Mouse (Mus musculus) spleen, adult 2 months (tissue): ENCODE results near the gene Mical2. TPM values are rescaled to one million over a fixed set of nuclear protein-coding genes. Genes with fewer than 3 reads are reported as not detected.

Source experiments
- DNase-seq, 2 experiments: peaks; one replicate each; pipeline versions ENCODE4 v3.0.0 to v3.0.0-alpha.2; 2012 to 2021; ENCODE audit warnings: low spot score in 2 of 2, low read depth in 1 of 2
- H3K27ac ChIP-seq: fragments of 200-500 bp; 2 replicates; pipeline ENCODE4 v1.5.1; 2012; ENCODE audit warnings: low read length, inconsistent platforms; ENCODE audit not compliant: insufficient read depth
- H3K27me3 ChIP-seq: fragments of 200-500 bp; 2 replicates; pipeline ENCODE4 v1.6.1; 2012; ENCODE audit warnings: mild to moderate bottlenecking, moderate library complexity, low read length, inconsistent platforms; ENCODE audit not compliant: control insufficient read depth, insufficient read depth
- H3K36me3 ChIP-seq: fragments of 200-500 bp; 2 replicates; pipeline ENCODE4 v1.6.1; 2012; ENCODE audit warnings: mild to moderate bottlenecking, low read length, inconsistent platforms; ENCODE audit not compliant: control insufficient read depth, insufficient read depth
- H3K4me1 ChIP-seq: fragments of 200-500 bp; 2 replicates; pipeline ENCODE4 v1.6.1; 2011; ENCODE audit warnings: inconsistent platforms; ENCODE audit not compliant: control insufficient read depth, insufficient read depth, insufficient read length
- H3K4me3 ChIP-seq: fragments of 200-500 bp; 2 replicates; pipeline ENCODE4 v1.5.1; 2011; ENCODE audit warnings: mild to moderate bottlenecking, inconsistent platforms; ENCODE audit not compliant: insufficient read depth, insufficient read length; ENCODE audit errors: extremely low read depth
- CTCF ChIP-seq: fragments of 200-500 bp; IDR thresholded peaks from 2 replicates; pipeline ENCODE4 v1.5.1; 2011; ENCODE audit warnings: mild to moderate bottlenecking, inconsistent platforms; ENCODE audit not compliant: insufficient read depth, insufficient read length, insufficient replicate concordance; ENCODE audit errors: extremely low read depth
- POLR2A ChIP-seq: fragments of 200-500 bp; IDR thresholded peaks from 2 replicates; pipeline ENCODE4 v1.6.1; 2011; ENCODE audit warnings: low read depth, low read length, inconsistent platforms
- WGBS: fragments of 180-500 bp; shearing (Covaris S2); methylation state at CpG from one replicate; pipeline ENCODE4 v1.1.7; 2018; 5-methylcytosine and 5-hydroxymethylcytosine counted together
- polyA plus RNA-seq: library from polyadenylated mRNA; depleted of rRNA; stranded (reverse); fragments of >200 nt; gene quantifications from 2 replicates; pipeline ENCODE4 v1.2.3, GENCODE M21; 2012

The Mical2 gene
- polyA plus RNA-seq, 1 experiment: 3.1 TPM

DNA sequence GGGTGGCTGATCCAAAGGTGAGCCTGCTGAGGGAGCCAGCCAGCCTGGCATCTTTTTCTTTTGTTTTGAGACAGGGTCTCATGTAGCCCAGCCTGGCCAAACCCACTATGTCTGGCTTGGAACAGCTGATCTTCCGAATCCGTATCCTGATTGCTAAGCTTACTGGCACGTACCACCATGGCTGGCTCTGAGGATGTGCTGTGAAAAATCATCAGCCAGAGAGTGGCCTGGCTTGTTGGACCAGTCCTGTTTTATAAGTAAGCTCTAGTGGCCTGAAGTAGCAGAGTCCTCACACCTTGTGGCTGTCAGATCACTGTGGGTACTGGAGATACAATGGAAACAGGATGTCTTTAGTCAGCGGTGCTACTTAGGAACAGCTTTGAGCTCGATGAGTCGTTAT lies 47.8 kb downstream of the Mical2 start:
- Histone ChIP-seq H3K4me3 (no peak overlapping the region), H3K36me3 (no peaks in the 10 kb centered on the region), H3K4me1 (no peaks in the 10 kb centered on the region), H3K27ac (no peak overlapping the region), H3K27me3 (no peaks in the 10 kb centered on the region)
- DNase-seq: no peak
- WGBS: 90% methylated on average over 6 of the region's 6 CpGs
- TF ChIP-seq POLR2A (no peak), CTCF (no peak)

DNA sequence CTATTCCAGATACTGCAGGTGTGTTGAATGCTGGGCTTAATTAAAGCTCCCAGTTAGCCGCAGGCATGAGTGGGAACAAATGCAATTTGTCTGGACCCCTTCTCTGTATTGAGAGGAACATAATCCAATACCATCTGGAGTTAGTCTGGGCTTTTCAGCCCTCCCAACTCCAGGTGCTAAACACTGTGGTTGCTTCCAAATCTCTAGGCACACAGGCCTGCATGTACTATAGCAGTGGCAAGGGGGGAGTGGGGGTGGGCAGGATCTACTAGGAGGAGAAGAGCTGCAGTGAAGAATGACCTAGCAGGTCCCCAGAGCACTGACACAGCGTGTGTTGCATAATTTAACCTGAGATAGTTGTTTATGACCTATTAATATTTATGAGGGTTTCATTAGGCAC lies 49.0 kb downstream of the Mical2 start:
- H3K27ac ChIP-seq: no peak overlapping the region
- H3K27me3 ChIP-seq: no peaks in the 10 kb centered on the region
- no peaks in the 10 kb centered on the region for H3K36me3 ChIP-seq
- DNase-seq: no peak
- H3K4me1 ChIP-seq: no peaks in the 10 kb centered on the region
- no peak overlapping the region for H3K4me3 ChIP-seq
- TF ChIP-seq CTCF (no peak), POLR2A (no peak)
- WGBS: 90% methylated on average over 2 of the region's 2 CpGs

- Histone ChIP-seq H3K27ac (no peak overlapping the region), H3K27me3 (no peaks in the 10 kb centered on the region), H3K4me1 (no peaks in the 10 kb centered on the region), H3K4me3 (no peak overlapping the region), H3K36me3 (no peaks in the 10 kb centered on the region)
- no peak for DNase-seq
- 68% methylated on average over 3 of the region's 3 CpGs for WGBS
- TF ChIP-seq CTCF (no peak), POLR2A (no peak)
Measured at GRCm38 (mm10) chr7:112275093-112275492, 49.4 kb downstream of the Mical2 start.

- no peak for DNase-seq
- WGBS: 76% methylated on average over 2 of the region's 2 CpGs
- TF ChIP-seq POLR2A (no peak), CTCF (no peak)
- Histone ChIP-seq H3K27me3 (no peaks in the 10 kb centered on the region), H3K27ac (no peak overlapping the region), H3K4me1 (no peaks in the 10 kb centered on the region), H3K36me3 (no peaks in the 10 kb centered on the region), H3K4me3 (no peak overlapping the region)
Measured at GRCm38 (mm10) chr7:112275883-112276282, 50.2 kb downstream of the Mical2 start.

DNA sequence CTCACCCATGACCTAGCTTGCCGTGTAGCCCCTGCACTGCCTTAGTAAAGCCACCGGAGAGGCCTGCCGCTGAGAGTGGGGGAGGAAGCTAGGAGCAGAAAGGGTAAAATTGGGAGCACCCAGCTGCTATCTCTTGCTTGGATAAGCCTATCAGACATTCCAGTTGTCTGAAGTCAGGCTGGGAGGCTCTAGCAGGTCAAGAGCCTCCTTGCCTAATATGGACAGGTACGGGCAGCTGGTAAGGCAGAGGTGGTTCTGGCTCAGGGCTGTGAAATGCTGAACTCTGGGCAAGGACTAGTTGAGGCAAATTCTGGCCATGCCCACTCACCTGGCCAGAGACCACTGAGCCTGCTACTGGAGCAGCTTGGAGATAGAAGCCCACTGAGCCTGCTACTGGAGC lies 51.2 kb downstream of the Mical2 start:
- H3K4me3 ChIP-seq: no peak overlapping the region
- TF ChIP-seq POLR2A (no peak), CTCF (no peak)
- H3K27me3 ChIP-seq: no peaks in the 10 kb centered on the region
- H3K27ac ChIP-seq: no peak overlapping the region
- WGBS: 94% methylated on average over 4 of the region's 4 CpGs
- H3K36me3 ChIP-seq: no peaks in the 10 kb centered on the region
- DNase-seq: no peak
- H3K4me1 ChIP-seq: no peaks in the 10 kb centered on the region

DNA sequence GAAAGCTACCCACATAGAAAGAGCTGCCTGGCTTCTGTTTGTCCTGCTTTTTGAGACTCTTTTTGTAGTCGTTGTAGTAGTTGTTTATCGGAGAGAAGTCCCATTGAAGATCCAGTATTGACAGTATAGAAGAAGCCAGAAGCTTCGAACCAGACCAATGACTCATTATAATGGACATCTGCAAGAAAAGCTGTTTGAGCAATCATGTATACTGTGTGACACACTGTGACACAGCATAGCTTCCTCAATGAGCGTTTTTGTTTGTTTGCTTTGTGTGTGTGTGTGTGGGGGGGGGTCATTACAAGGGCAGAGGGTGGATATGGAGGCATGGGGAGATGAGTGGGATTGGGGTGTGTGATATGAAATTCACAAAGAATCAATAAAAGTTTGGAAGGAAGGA lies 53.0 kb downstream of the Mical2 start:
- no peak overlapping the region for H3K27ac ChIP-seq
- no peak for DNase-seq
- no peaks in the 10 kb centered on the region for H3K4me1 ChIP-seq
- TF ChIP-seq CTCF: no peak
- TF ChIP-seq POLR2A: no peak
- no peaks in the 10 kb centered on the region for H3K27me3 ChIP-seq
- WGBS: 73% methylated on average over 4 of the region's 4 CpGs
- H3K4me3 ChIP-seq: no peak overlapping the region
- H3K36me3 ChIP-seq: no peaks in the 10 kb centered on the region

GRCm38 (mm10) chr7:112280474-112280873 lies 54.8 kb downstream of the Mical2 start:
- Histone ChIP-seq H3K27me3 (no peaks in the 10 kb centered on the region), H3K36me3 (no peaks in the 10 kb centered on the region), H3K4me3 (no peak overlapping the region), H3K27ac (no peak overlapping the region), H3K4me1 (no peaks in the 10 kb centered on the region)
- TF ChIP-seq CTCF (no peak), POLR2A (no peak)
- no peak for DNase-seq
- WGBS: 71% methylated on average over 3 of the region's 3 CpGs
